Mouse (Mus musculus) heart, postnatal 10 days (tissue): ENCODE data around the gene Tm7sf2. TPM values are rescaled to one million over a fixed set of nuclear protein-coding genes. Genes with fewer than 3 reads are reported as not detected.

Experiments
- DNase-seq, 2 experiments: peaks; one replicate each; pipeline ENCODE4 v3.0.0; 2021
- intact Hi-C: fragments of 180-260 bp; cut with DNase I; formaldehyde crosslinking; loops from one replicate; pipeline ENCODE4 v1.15.1; 2025
- total RNA-seq, 2 experiments: library from RNA; stranded (reverse); gene quantifications; 2 replicates each; pipeline ENCODE4 v1.2.3; 2021

The Tm7sf2 gene
- total RNA-seq, 2 experiments from 2014 or later = 2.7 to 2.9 TPM

DNA sequence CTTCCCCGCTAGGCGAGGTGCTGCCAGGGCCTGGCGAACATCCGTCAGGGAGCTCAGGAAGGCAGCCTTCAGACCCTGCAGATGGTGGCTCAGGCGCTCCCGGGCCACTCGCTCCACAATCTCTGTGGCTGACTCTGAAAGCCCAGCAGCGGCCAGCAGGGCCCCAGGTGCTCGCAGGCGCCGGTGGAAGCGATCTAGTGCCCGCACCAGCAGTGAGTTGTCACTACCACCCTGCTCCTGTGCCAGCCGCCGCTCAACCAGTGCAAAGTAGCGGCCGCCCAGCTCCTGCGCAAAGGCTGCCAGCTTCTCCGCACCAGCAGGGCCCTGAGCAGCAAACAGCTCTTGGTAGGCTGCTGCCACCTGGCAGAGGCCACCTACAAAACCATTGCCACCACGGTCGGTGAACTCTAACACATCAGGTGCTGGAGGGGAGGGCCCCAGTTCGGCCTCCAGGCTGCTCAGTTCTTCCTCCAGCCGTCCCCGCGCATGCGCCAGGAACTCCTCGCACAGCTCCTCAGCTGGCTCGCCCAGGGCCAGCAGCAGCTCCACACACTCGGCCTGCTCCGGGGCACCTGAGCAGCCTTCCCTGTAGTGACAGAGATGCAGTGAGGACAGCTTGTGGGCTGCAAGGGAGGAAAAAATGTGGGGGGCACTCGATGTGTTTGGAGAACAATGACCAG, 2.5 kb upstream of the Tm7sf2 start:
- DNase-seq = no peak
- intact Hi-C loops = no loop called here

DNA sequence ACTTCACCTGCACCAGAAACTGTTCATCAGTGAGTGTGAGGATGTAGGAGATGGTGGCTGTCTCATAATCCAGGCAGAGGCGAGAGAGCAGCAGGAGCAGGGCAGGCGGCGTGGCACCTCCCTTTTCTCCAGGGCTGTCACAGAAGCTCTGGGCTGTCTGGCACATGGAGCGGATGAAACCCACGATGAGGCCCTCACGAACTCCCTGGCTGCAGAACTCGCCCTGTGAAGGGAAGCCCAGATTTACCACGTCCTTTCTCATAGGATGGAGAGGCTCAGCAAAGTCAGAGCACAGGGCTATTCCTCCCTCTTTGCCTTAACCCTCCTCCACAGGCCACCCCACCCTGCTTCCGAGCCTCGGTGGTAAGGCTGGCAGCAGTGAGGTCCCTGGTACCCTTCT, 1.7 kb upstream of the Tm7sf2 start:
- intact Hi-C loops = no loop called here
- DNase-seq = no peak

DNA sequence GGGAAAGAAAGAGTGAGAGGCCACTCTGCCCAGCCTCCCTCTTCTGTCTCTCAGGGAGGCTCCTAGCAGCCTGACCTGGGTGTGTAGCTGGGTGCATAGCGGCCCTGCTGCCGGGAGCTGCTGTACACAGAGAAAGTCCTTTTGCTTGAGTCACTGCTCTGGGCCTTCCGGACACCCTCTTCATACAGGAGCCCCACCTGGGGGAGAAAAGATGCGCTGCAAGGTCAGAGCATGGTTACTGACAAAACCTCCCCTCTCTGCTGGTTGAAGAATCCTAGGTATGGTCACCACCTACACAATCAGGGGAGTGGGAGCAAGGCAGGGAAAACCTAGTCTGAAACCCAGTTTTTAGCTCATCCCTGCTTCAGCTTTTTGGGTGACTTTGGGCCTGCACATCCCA, 778 bp upstream of the Tm7sf2 start:
- intact Hi-C loops = no loop called here
- DNase-seq = no peak

DNA sequence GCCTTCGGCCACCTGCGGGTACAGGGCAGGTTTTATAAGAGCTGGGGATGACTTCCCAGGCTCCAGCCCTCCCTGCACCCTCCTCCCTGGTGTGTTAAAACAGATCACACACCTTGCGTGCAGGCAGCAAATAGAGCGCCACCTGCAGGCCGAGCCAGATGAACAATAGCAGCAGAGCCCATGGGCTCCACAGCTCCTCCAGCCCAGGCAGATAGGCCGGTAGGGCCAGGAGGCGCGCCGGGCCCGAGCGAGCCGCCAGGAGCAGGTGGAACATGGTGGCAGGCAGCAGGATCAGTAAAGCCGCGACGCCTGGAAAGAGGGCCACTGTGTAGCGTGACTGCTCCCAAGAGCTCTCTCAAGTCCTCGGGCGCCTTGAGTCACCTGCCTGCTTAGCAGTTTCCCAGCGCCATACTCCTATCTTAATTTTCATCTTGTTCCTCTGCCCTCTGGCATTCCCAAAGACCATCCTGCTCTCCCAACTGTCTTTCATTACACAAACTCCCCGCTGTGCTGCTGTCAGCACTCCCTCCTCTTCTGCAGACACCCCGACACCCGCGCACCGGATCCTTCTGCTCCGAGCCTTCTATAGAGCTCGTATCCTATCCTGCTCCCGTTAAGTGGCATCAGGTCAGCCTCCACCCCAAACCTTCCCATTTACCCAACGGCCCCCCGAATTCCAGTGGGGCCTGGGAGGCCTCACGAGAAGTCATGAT, 1.0 kb downstream of the Tm7sf2 start:
- intact Hi-C loops = no loop called here
- DNase-seq = peak; percentile 72 to 86

DNA sequence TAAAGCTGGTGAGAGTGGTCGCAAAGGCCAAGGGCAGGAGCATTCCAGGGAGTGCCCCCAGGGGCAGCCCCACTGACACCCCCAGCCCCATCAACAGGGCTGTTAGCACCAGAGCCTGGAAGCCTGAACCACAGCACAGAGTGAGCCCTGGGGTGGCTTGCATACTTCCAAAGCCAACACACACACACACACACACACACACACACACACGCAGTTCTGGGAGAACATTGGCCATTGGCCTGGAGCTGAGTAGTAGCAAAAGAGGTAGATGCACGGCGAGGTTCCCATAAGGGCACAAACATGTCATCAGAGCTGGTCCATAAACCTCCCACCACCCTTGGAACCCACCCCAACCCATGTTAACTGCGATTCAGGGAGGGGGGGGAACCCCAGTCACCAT, 1.6 kb downstream of the Tm7sf2 start:
- intact Hi-C loops = no loop called here

DNA sequence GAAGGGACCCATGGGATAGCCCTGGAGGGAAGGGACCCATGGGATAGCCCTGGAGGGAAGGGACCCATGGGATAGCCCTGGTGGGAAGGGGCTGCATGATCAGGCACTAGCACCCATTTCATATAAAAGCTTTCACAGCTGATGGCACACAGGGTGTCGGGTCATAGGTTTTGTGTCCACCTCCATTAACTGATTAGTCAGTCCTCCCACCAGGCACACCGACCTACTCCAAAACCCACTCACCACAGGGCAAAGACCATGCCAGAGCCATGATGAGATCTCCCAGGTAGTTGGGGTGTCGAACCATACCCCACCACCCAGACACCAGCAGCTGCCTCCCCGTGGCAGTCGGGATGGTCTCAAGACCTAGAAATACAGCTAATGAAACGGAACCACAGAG, 5.1 kb downstream of the Tm7sf2 start:
- no peak for DNase-seq
- intact Hi-C loops = no loop called here

More for the DNA sequence above, 1.6 kb downstream of the Tm7sf2 start:
- no peak for DNase-seq

DNA sequence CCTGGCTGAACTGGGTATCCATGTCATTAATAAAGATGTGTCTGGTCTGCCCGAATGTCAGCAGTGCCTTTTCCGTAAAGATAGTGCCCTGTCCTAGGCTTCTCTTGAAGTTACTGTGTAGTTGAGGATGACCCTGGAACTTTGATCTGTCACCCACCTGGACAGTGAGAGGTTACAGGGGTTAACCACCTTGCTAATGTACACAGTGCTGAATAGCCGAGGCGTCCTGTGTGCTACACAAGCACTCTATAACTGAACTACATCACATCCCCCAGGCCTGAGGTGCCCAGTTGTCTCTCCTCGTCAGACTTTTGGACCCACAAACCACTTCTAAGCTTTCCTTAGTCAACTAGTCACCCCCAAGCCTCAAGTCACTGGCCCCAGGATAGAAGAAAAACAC, 5.8 kb downstream of the Tm7sf2 start:
- intact Hi-C loops = no loop called here

DNA sequence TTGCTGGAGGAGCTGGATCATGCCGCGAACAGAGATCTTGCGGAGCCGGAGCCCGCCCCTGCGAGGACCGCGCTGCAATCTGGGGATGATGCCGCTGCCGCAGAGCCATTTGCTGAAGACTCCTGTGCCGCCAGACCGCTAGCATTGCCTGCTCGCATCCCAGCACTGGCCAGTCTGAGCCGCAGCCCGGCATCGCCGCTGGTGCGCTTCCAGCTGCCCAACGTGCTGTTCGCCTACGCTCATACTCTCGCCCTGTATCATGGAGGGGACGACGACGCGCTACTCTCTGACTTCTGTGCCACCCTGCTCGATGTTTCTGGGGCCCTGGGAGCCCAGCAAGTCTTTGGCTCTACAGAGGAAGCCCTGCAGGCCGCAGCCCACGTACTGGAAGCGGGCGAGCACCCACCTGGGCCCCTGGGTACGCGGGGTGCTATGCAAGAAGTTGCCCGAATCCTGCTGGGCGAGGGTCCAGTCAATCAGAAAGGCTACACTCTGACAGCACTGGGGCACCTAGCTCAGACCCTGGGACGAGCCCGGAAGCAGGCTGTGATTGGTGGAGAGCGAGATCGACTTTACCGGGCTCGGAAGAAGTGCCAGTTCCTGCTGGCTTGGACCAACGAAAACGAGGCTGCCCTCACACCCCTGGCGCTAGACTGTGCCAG, 6.4 kb downstream of the Tm7sf2 start:
- peak; percentile 46 to 56 for DNase-seq
- intact Hi-C loops = loop anchor here (2.0 kb wide), 1 partner anchor 15 kb away; the partner anchor contains the start of gene Vps51

More for the DNA sequence above, 5.8 kb downstream of the Tm7sf2 start:
- DNase-seq = no peak

DNA sequence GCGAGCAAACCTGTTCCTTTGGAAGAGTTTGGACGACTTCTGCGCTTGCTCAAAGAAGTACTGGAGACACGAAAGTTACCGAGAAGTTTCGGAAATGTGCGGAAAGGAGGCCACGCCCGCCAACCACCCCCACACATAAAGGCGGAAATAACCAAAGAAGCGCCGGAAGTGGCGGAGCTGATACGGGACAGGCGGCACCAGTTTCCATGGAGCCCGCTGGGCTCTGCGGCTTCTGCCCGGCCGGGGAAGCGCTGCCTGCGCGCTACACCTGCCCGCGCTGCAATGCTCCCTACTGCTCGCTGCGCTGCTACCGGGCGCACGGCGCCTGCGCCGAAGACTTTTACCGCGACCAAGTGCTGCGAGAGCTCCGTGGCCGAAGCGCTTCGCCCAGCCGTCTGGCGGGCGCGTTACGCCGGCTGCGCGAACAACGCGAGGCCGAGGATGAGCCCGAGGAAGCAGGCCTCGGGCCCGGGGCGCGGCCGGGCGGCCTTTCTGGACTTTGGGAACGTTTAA, 7.1 kb downstream of the Tm7sf2 start, which contains the start of gene Znhit2:
Gene Znhit2, plus strand, starts transcription at position 172 of the 513 bp plus-strand sequence.
- intact Hi-C loops = loop anchor here (2.0 kb wide), 1 partner anchor 16 kb away; the partner anchor contains the start of gene Vps51
- peak; percentile 96 to 97 for DNase-seq

DNA sequence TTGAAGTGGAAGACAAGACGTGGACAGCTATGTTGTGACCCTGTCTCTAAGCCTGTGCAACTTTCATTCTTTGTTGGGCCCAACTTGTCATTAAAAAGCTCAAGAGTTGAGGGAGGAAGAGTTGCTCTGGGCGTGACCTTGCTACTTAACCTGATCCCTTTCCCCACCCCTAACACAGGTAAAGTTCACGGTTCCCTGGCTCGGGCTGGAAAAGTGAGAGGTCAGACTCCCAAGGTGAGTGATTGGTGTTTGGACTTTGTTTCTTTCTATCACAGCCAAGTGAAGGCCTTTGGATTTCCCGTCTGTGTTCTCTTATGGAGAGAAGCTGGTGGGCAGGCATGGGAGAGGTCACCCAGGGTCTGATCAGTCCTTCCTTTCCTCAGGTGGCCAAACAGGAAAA, 9.2 kb downstream of the Tm7sf2 start:
- intact Hi-C loops = no loop called here

DNA sequence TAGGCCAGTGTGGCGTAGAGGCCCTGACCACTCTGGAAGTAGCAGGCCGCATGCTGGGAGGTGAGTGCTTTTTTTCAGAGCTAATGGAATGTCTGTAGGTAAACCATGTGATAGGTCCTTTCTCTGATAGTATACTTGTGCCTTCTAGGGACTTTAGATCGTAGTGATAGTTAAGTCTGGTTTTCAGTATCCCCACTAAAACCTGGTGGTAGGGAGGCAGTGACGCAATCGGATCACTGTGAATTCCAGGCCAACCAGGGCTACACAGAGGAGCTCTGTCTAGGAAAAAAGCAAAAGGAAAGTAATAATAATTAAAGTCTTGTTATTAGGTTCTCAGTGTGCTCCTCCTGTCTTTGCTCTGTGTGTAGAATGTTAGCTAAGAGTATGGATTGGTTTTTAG, 9.7 kb downstream of the Tm7sf2 start:
- intact Hi-C loops = no loop called here
- no peak for DNase-seq

More for the DNA sequence above, 9.2 kb downstream of the Tm7sf2 start:
- DNase-seq = no peak

DNA sequence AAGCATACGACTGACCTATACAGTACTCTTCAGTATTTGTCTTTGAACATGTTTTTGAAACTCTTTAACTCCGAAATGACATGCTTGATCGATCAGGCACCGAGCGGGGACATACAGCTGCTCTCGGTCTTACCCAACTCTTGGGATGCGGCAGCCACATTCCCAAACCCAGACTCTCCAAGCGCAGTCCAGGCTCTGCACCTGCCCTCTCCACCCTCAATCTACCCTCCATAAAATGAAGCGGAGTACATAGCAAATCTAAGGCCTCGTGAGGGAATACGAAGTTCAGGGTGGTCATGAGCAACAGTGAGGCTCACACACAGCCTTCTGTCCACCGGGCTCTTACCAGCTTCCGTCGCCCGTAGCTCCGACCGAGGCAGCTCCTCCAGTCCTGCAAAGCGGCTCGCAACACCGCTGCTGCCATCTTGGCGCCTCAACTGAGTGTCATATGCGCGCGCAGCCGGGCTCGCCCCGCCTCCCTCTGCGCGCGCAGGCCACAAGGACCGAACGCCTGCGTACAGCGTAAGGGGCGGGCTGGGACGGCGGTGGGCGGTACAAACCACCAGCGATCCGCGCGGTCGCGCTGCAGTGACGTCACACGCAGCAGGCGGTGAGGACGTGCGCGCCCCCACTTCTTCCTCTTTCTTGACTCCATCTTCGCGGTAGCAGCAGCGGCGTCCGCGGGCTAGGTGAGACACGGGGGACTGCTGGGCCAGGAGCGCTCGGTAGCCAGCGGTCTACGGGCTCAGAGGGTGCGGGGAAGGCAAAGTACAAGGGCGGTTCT, 10.7 kb downstream of the Tm7sf2 start, which contains the start of the genes Mrpl49 and Fau:
Gene Mrpl49, minus strand, starts transcription at position 473 of the 784 bp plus-strand sequence.
Gene Fau, plus strand, starts transcription at position 532 of the 784 bp plus-strand sequence.
- DNase-seq = peak; percentile 99
- intact Hi-C loops = no loop called here

DNA sequence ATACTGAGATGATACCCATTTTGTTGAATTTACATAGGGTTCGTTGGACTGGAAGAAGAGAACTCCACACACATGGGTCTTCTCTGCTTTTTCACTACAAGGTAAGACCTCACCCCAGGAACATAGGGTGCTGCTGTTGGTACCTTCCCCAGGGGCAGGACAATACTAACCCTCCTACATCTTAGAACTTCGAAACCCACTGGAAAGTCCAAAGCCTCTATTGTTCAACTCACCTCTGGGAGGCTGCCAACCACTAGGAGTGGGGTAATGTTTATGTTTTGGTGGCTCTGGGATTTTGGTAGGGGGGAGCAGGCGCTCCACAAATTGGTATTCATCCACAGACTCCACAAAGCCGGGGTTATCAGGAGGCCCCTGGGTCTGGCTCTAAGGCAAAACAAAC, 11.5 kb downstream of the Tm7sf2 start:
- intact Hi-C loops = no loop called here
- no peak for DNase-seq

DNA sequence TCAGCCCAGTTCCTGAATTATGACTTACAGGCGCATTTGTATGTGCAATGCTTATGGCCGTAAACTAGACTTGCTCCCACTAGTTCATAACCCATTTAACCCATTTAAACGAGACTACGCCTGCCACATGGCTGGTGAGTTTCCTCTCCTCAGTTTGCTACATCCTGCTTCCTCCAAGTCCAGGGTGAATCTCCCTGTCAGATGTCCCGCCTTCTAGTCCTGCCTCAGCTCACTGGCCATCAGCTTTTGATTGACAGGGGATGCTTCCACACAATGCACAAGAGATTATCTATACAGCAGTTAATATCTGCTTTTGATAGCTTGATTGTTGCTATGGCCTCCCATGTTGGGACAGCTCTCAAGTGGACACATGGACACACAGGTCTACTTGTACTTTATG, 13.9 kb downstream of the Tm7sf2 start:
- DNase-seq = no peak
- intact Hi-C loops = no loop called here

DNA sequence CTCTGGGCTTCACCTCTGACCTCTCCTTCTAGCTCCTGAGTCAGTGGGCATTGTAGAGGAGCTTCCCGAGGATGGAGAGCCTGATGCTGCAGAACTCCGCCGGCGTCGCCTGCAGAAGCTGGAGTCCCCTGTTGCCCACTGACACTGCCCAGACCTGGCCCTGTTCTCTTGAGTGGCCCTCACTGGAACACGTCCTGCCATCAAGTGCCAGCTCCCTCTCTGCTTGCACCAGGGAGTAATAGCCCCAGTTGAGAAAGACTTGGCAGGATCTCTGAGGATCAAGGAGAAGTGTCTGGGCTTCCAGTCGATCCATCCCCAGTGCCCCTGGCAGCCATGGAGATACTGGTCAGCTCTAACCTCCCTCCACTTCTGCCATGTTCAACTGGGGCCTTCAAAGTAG, 15.7 kb downstream of the Tm7sf2 start:
- intact Hi-C loops = no loop called here
- no peak for DNase-seq

DNA sequence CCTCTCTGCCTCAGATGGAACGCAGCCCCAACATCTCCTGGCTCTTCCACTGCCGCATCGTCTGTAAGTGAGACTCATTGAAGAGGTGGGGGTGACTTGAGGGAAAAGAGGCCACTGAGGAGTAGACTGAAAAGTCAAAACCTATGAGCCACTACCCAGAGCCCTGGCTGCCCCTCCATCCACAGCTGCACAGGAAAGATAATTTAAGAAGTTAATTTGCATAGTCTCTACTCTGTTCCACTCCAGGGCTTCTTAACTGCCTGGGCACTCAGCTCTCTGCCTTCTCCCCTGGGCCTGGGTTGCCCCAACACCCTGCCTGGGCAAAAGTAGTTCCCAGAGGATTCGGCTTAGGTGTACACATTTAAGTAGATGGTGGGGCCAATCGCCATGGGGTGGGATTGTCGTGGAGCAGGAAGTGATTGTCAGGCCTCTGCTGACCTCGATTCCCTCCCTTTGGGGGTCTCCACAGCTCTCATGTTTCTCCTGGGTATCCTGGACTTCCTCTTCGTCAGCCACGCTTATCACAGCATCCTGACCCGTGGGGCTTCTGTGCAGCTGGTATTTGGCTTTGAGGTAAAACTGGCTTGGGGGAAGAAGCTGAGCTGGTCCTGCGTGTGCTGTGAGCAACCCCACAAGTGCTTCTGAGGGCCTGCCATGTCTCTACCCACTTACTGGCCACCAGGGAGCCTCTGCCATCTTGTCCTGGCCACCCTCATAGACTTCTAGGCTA, 19.3 kb downstream of the Tm7sf2 start:
- intact Hi-C loops = loop anchor here (5.0 kb wide), 1 partner anchor 78 kb away; the partner anchor contains the start of gene Snx15
- no peak for DNase-seq

DNA sequence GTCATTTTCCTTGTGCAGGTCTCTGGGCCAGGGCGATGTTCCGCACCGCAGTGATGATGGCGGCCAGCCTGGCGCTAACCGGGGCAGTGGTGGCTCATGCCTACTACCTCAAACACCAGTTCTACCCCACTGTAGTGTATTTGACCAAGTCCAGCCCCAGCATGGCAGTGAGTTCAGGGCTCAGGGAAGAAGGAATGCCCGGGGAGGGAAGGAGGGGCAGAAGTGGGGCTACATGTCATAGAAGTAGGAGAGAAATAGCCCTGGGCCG, 20.3 kb downstream of the Tm7sf2 start:
- no peak for DNase-seq
- intact Hi-C loops = loop anchor here (5.0 kb wide), 1 partner anchor 79 kb away; the partner anchor contains the start of gene Snx15

DNA sequence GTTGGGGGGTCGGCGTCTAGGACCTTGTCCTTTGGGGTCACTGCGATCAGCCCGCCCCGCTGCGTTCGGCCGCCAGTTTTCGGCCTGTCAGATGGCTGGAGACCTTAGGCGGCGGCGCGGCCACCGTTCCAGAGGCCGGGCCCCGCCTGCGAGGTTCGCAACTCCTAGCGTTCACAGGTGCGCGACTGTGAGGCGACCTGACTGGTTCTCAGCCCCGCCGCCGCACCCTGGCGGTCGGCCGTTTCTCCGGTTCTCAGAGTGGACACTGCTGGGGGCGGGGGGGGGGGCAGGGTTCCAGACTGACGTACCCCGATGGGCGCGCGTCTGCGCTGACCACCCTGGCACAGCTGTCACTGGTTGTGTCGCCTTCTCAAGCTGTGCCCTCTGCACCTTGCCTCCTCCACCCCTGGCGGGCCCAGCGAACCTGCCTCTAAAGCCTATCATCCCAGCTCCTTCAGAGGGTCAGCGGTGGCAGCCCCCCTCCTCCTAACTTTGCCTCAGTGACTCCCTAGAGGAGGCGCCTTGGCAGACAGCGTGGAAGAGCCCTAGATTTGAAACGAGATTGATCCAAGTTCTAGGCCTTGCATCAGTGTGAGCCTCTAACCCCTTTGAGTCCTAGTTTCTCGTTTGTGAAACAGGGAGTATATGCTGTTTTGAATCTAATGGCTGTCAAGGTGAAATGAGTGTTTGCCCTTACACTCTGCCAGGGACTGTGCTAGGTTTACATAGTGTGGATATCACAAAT, 20.8 kb downstream of the Tm7sf2 start:
- intact Hi-C loops = loop anchor here (5.0 kb wide), 1 partner anchor 80 kb away; the partner anchor contains the start of gene Snx15
- DNase-seq = no peak
